In genomic region chr19:60455791-60456190, GRCm38 (mm10) we compare ENCODE assay signal across 20 mouse cellular contexts. TPM values are rescaled to one million over a fixed set of nuclear protein-coding genes. Genes with fewer than 3 reads are reported as not detected.
"Had no signal": no experiment of that assay in that cellular context is flagged by ENCODE, and none has a peak within 500 bp of the region (broad histone marks: within the 10 kb centered on the region; RNA-seq: fewer than 3 reads in every experiment).

No protein-coding gene starts in this region.

- H3K9ac ChIP-seq: lung, embryonic 14.5 days; midbrain, embryonic 13.5 days; midbrain, embryonic 15.5 days; neural tube, embryonic 12.5 days; stomach, embryonic 15.5 days had no signal

- DNase-seq: lung, adult 18-20 months; lung, embryonic 14.5 days; lung, postnatal 10 days; lung, postnatal 4 days; right cerebral cortex, postnatal 14 days; thymus, adult 2 months; thymus, postnatal 25 days; thymus, postnatal 4 days had no signal

- H3K27me3 ChIP-seq: midbrain, embryonic 15.5 days; neural tube, embryonic 12.5 days had no signal

- H3K9me3 ChIP-seq: megakaryocyte, embryonic 14.5 days; midbrain, embryonic 13.5 days; midbrain, embryonic 15.5 days; neural tube, embryonic 12.5 days; stomach, embryonic 15.5 days had no signal

- H3K36me3 ChIP-seq: midbrain, embryonic 13.5 days; midbrain, embryonic 15.5 days; neural tube, embryonic 12.5 days; stomach, embryonic 15.5 days had no signal

- H3K27ac ChIP-seq: midbrain, embryonic 13.5 days; midbrain, embryonic 15.5 days; neural tube, embryonic 12.5 days; stomach, embryonic 15.5 days had no signal

- H3K4me2 ChIP-seq: lung, embryonic 14.5 days; midbrain, embryonic 11.5 days; midbrain, embryonic 13.5 days; midbrain, embryonic 15.5 days; neural tube, embryonic 12.5 days; stomach, embryonic 15.5 days had no signal

- ATAC-seq: midbrain, embryonic 13.5 days; midbrain, embryonic 15.5 days had no signal

- H3K4me3 ChIP-seq: megakaryocyte, embryonic 14.5 days; midbrain, embryonic 13.5 days; midbrain, embryonic 15.5 days; neural tube, embryonic 12.5 days; stomach, embryonic 15.5 days had no signal

- H3K4me1 ChIP-seq: megakaryocyte, embryonic 14.5 days; midbrain, embryonic 13.5 days; midbrain, embryonic 15.5 days; neural tube, embryonic 12.5 days; stomach, embryonic 15.5 days had no signal

RNA-seq across cellular contexts. Expression of gene Prlhr, which starts 12.3 kb away (rescaled TPM):
- total RNA-seq: monocyte, adult 5-6 weeks; neutrophil, adult 5-6 weeks had no signal
- polyA plus RNA-seq: liver, embryonic 16.5 days; lung, embryonic 14.5 days; lung, embryonic 16.5 days; midbrain, embryonic 11.5 days; neural tube, embryonic 12.5 days; spleen, adult 2 months; stomach, embryonic 15.5 days; urinary bladder, adult 2 months had no signal
